Mouse (Mus musculus): ENCODE measurements around the gene Sost.

Sost gene

DNA sequence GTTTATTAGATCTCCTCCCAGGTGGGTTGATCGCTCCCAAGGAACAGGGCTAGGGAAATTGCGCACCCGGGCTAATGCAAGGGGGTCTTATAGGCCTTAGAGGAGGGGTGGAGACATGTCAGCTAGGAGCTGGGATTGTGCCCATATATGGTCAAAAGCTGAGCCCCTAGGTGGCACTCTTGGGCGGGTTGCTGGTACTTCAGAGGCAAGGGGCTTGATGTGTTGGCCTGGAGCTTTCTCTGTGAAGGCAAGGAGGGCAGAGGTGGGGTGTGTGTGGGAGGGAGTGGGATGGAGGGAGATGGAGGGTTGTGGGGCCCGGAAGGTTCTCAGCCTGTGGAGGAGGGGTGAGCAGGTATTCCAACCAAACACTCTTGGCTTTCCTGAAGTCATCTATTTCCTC lies 20.3 kb downstream of the Sost start:
- peak; percentile 67 for DNase-seq (ENCODE audit: extremely low spot score)

- DNase-seq (ENCODE audit: extremely low spot score) = no peak
Observed at GRCm38 (mm10) chr11:101943055-101943454, 23.8 kb downstream of the Sost start.

DNA sequence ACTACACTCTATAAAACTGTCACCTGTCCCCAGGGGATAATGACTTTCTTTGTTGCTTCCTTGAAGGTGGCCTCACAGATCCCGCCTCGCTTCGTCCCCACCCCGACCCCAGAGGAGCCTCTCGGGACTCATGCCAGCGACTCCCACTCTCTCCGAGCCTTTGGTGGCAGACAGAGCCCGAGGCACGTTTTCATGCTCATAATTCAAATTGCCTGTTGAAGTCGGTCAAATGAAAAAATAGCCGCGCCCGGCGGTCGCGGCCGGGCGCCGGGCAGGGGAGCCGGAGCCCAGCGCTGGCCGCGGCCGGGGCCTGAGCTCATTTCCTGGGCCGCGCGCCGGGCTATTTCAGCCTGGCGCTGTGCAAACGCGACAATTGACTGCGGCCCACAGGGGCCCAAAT lies 29.7 kb downstream of the Sost start:
- peak; percentile 50 for DNase-seq (ENCODE audit: extremely low spot score)

- no peak for DNase-seq (ENCODE audit: extremely low spot score)
Observed at GRCm38 (mm10) chr11:101936421-101936820, 30.4 kb downstream of the Sost start.

GRCm38 (mm10) chr11:101935743-101936142 lies 31.1 kb downstream of the Sost start:
- DNase-seq (ENCODE audit: extremely low spot score) = no peak

GRCm38 (mm10) chr11:101931978-101932377 lies 34.8 kb downstream of the Sost start:
- no peak for DNase-seq (ENCODE audit: extremely low spot score)

DNA sequence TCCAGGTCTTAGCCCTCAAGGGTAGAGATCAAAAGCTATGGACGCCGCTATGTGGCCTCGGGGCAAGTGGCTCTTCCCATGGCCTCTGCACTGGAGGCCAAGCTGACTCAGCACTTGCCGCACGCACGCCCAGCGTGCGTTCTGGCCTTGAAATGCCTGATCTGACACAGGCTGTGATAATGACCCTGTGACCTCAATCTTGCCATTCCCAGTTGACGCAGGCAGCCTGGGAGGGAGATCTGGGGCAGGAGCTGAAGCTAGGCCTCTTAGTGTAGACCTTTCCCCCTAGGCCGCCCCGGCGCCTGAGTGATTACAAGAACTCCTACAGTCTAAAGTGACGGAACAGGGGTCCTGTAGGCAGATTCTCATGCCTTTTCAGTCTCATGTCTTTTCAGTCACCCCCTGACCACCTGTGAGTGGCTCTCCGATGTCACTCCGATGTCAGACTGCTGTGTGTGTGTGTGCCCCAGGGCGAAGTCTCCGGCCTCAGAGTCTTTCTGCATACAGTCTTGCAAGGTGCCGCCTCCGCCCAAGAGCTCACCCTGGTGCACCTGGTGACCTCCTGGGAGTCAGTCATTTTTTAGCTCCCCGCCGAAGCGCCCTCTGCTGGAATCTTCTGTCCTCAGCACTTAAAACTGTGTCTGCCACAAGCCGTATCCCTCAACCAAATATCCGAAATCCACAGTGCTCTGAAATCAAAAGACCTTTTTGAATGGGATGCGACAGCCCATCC lies 38.6 kb downstream of the Sost start:
- DNase-seq (ENCODE audit: extremely low spot score) = peak; percentile 56

DNA sequence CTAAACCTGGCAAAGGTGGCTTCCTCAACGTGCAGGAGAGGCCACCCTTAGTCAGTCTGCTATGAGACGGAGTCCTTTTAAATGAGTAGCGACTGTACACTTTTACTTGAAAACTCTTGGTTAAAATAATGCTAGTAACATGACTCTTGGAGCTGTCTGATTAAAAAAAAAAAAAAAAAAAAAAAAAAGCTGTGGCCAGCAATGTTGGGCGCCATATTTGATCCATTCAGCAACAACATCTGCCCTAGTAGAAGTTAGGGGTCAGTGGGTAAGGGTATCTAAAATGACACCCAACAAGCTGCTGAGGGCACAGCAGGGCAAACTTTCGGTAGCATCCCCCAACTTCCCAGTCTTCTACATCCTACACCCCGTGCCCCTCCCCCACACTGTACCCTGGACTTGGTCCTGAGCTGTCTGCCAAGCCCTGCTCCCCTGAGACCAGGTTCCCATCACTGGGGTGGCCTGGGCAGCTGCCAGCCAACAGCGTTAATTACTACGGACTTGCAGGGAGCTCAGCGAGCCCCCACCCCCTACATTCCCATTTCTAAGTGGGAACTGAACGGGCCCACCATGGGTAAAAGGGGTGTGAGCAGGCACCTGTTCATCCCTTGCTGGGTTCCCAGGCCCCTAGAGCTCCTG lies 39.7 kb downstream of the Sost start:
- no peak for DNase-seq (ENCODE audit: extremely low spot score)

GRCm38 (mm10) chr11:101925636-101926035 lies 41.2 kb downstream of the Sost start:
- DNase-seq (ENCODE audit: extremely low spot score) = no peak

DNA sequence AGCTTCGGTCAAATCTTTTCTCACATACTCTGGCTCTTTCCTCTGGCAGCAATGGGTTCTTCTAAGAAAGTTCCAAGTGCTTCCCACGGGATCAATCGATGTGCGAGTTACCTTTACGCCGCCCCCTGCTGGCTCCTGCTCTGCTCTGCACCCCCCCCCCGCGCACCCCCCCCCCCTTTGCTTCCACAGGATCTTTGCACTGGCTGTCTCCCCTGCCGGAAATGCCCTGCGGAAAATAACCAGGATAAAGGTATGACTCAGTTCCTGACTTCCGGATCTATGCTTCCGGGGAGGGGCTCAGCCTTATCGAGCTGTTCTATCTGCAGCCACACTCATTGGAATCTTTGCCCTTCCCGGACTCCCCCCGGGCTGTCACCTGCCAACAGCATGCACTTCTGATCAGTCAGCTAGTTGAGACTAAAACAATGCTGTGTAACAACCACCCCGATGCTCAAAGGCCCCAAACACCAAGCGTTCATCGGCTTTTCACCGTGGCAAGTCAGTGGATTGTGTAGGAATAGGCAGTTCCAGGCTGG lies 42.3 kb downstream of the Sost start:
- no peak for DNase-seq (ENCODE audit: extremely low spot score)

DNA sequence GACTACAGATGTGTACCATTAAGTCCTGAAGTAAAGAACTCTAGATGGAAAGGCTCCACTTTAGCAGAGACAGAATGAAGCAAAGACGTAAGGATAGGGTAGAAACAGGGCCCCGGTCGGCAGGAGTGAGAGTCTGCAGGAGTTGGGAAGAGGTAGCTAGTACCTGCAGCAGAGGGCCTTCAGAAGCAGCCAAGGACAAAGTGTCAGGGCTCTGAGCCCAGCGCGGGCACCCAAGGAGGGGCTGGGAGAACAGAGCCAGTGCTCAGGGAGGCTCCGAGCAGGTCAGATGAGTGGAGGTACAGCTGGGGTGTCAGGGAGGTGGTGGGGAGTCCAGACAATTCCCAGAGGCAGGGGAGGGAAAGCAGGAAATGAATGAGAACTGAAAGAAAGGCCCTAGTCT lies 42.8 kb downstream of the Sost start:
- DNase-seq (ENCODE audit: extremely low spot score) = no peak

DNA sequence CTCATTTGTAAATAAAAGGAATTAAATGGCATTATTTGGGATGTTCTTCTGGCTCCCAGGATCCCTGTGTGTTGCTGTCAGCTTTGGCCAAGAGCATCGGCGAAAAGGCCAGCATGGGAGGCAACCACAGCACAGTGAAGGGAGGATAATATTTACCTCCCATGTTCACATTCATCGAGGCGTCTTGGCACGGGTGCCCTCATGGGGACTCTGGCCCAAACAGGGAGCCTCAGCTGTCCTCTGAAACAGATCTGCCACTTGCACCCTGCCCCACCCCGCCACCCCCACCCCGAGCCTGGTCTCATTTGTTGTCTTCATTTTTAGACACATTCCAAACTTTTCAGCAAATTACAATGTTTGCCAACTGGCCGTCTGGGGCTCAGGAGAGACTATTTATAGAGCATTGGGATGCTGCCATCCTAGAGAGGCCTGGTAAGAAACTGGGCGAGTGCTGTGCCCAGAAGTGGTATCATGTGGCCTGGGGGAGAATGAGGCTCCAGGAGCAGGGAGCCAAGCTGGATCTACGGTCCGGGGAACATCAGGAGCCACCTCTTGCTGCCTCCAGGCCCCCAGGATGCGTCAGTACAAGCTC lies 45.4 kb downstream of the Sost start:
- no peak for DNase-seq (ENCODE audit: extremely low spot score)

- DNase-seq (ENCODE audit: extremely low spot score) = peak; percentile 79
Observed at GRCm38 (mm10) chr11:101919660-101920059, 47.2 kb downstream of the Sost start.

- no peak for DNase-seq (ENCODE audit: extremely low spot score)
Observed at GRCm38 (mm10) chr11:101918609-101919008, 48.2 kb downstream of the Sost start.

GRCm38 (mm10) chr11:101916772-101917171 lies 50.0 kb downstream of the Sost start:
- DNase-seq (ENCODE audit: extremely low spot score) = no peak

- DNase-seq (ENCODE audit: extremely low spot score) = no peak
Observed at GRCm38 (mm10) chr11:101913591-101913990, 53.2 kb downstream of the Sost start.
